Mouse (Mus musculus) ES-Bruce4 (cell line): ENCODE results near the gene BC034090. TPM values are rescaled to one million over a fixed set of nuclear protein-coding genes. Genes with fewer than 3 reads are reported as not detected.
"Not testable (repeated sequence)": the region's sequence is repeated elsewhere in the genome, so short reads cannot be mapped to it uniquely, and the experiment has no call there.

Experiments
- H3K27ac ChIP-seq: 2 replicates; pipeline ENCODE4 v1.5.1; 2012; ENCODE audit warnings: low read length, inconsistent platforms; ENCODE audit not compliant: insufficient read depth
- H3K27me3 ChIP-seq: 2 replicates; pipeline ENCODE4 v1.6.1; 2012; ENCODE audit warnings: mild to moderate bottlenecking, low read length, inconsistent platforms; ENCODE audit not compliant: control insufficient read depth, poor library complexity, insufficient read depth, severe bottlenecking
- H3K36me3 ChIP-seq: 2 replicates; pipeline ENCODE4 v1.6.1; 2012; ENCODE audit warnings: inconsistent platforms, mild to moderate bottlenecking, low read length, moderate library complexity; ENCODE audit not compliant: control insufficient read depth, poor library complexity, insufficient read depth, severe bottlenecking
- H3K4me1 ChIP-seq: one replicate; pipeline ENCODE4 v1.8.1; 2011; ENCODE audit warnings: low read length; ENCODE audit not compliant: control insufficient read depth, insufficient read depth
- H3K4me3 ChIP-seq: 2 replicates; pipeline ENCODE4 v1.5.1; 2011; ENCODE audit warnings: low read depth, mild to moderate bottlenecking, low read length
- H3K9ac ChIP-seq: 2 replicates; pipeline ENCODE4 v1.6.1; 2012; ENCODE audit warnings: low read depth, mild to moderate bottlenecking, inconsistent platforms; ENCODE audit not compliant: poor library complexity, severe bottlenecking
- H3K9me3 ChIP-seq: replicated peaks from 2 replicates; pipeline ENCODE4 v1.6.1; 2012; ENCODE audit warnings: mild to moderate bottlenecking, low read length, inconsistent platforms; ENCODE audit not compliant: control insufficient read depth, poor library complexity, insufficient read depth, severe bottlenecking
- CTCF ChIP-seq: IDR thresholded peaks from one replicate; pipeline ENCODE4 v1.8.1; 2011; ENCODE audit warnings: low read depth, low read length
- EP300 ChIP-seq: IDR thresholded peaks from 2 replicates; pipeline ENCODE4 v1.6.1; 2011; ENCODE audit warnings: low read depth, low read length; ENCODE audit not compliant: insufficient read depth
- POLR2A ChIP-seq: IDR thresholded peaks from one replicate; pipeline ENCODE4 v1.8.1; 2011; ENCODE audit warnings: low read length; ENCODE audit not compliant: insufficient read depth
- polyA plus RNA-seq: library from polyadenylated mRNA; stranded (reverse); fragments of >200 nt; gene quantifications from 2 replicates; pipeline ENCODE4 v1.2.4, GENCODE M21; 2011; ENCODE audit warnings: low read depth; ENCODE audit not compliant: missing spikeins, insufficient read depth, insufficient read length

BC034090 gene
- polyA plus RNA-seq, 1 experiment = 8.4 TPM

DNA sequence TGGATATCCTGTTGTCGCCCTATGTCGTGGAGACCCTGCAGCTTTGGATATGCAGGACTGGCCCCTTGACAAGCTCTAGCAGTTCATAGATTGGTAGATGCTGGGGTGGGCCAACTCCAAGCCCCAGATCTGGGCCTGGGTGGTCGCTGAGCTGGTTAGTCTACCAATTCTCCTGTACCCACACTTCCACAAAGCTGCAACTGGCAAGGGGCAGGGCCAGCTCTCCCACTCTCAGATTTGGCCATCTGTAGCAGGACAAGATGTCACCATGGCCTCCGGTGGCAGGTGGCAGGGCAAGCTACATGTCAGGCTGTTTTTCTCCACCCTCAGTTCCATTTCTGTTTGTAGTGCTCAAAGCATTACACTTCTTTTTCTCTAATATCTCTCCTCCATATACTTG lies 55.6 kb downstream of the BC034090 start:
- no peaks in the 10 kb centered on the region for H3K36me3 ChIP-seq
- TF ChIP-seq CTCF = no peak
- no peak for TF ChIP-seq POLR2A
- no peak for TF ChIP-seq EP300
- no peaks in the 10 kb centered on the region for H3K4me1 ChIP-seq
- no peak overlapping the region for H3K9ac ChIP-seq
- no peak overlapping the region for H3K27ac ChIP-seq
- H3K4me3 ChIP-seq = no peak overlapping the region
- H3K27me3 ChIP-seq = no peaks in the 10 kb centered on the region
- no peaks in the 10 kb centered on the region for H3K9me3 ChIP-seq

DNA sequence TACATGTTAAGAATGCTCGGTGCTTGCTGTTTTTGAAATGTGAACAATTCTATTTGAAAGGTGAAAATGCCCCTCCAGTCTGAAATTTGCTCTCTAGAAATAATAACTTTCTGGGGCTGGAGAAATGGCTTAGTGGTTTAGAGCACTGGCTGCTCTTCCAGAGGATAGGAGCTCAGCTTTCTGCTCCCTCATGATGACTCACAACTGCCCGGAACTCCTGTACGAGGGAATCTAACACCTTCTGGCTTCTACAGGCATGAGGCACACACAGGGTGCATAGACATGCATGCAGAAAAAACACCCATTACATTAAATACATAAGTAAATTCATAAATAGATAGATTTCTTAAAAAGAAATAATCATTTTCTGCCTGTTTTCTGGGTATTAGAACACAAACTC lies 60.1 kb downstream of the BC034090 start:
- peaks cover 6% of the 10 kb centered on the region; the same call in 1 of the 2 replicates for H3K9me3 ChIP-seq
- H3K4me1 ChIP-seq = no peaks in the 10 kb centered on the region
- H3K9ac ChIP-seq = no peak overlapping the region
- H3K36me3 ChIP-seq = no peaks in the 10 kb centered on the region
- H3K27ac ChIP-seq = no peak overlapping the region
- no peak overlapping the region for H3K4me3 ChIP-seq
- no peak for TF ChIP-seq EP300
- no peak for TF ChIP-seq CTCF
- TF ChIP-seq POLR2A = no peak
- no peaks in the 10 kb centered on the region for H3K27me3 ChIP-seq

DNA sequence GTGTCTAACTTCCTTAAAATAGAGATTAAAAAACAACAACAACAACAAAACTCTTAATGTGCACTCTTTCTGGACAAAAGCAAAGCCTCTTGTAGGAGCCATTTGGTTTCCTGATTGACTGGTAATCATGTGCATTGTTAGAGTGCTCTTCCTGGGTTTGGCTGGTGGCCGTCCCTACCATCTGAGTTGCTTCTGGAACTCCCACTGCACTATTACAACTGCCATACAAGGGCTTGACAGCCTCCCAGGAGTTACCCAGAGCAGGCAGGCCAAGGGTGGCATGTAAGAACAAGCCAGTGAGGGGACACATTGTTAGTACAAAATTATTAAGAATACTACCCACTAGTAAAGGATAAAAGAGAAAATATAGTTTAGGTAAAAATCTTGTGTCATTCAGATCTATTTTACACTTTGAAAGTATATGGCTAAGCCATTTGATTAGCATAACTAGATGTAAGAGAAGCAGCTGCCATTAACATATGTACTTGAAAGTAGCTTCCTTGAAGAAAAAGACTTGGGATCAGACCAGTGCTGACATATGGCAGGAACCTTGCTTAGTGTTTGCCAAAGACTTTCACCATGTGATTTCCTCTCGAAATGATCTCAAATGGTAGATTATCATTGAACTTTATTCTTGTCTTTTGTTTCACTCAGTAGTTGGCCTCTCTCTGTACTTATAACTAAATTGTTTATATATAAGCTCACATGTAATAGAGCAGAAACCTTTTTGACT lies 65.9 kb downstream of the BC034090 start:
- Histone ChIP-seq H3K4me1 (no peaks in the 10 kb centered on the region), H3K4me3 (no peak overlapping the region), H3K36me3 (no peaks in the 10 kb centered on the region), H3K9ac (no peak overlapping the region), H3K27me3 (no peaks in the 10 kb centered on the region), H3K9me3 (peaks cover 5% of the 10 kb centered on the region; the same call in 1 of the 2 replicates), H3K27ac (no peak overlapping the region)
- TF ChIP-seq EP300 (no peak), CTCF (no peak)

DNA sequence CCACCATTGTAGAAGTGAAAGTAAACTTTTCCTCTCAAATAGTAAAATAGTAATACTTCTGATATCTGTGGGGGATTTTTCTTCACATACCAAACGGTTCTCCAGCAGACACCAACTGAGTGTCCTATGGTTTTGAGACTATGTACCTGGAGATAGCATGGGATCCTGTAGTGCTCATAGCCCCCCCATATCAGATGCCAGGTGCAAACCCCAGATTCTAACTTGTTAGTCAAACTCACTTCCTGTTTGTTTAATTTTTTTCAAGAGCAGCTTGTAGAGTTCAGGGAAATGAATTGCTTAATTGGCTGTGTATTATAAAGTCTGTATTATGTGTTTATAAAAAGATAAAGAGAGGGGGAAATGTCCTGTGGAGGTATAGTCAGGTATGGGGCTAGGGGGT lies 69.8 kb downstream of the BC034090 start:
- Histone ChIP-seq H3K27me3 (no peaks in the 10 kb centered on the region), H3K4me1 (no peaks in the 10 kb centered on the region), H3K9ac (no peak overlapping the region), H3K27ac (no peak overlapping the region), H3K4me3 (no peak overlapping the region), H3K9me3 (no peaks in the 10 kb centered on the region), H3K36me3 (no peaks in the 10 kb centered on the region)
- TF ChIP-seq POLR2A (no peak), EP300 (no peak), CTCF (no peak)

DNA sequence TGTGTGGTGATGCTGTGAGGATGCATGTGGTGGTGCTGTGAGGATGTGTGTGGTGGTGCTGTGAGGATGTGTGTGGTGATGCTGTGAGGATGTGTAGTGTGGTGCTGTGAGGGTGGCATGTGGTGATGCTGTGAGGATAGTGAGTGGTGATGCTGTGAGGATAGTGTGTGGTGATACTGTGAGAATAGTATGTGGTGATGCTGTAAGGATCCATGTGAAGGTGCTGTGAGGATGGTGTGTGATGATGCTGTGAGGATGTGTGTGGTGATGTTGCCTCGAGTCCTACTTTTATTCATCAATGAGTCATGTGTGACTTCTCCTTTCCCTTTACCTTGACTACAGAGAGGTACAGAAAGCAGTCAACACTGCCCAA lies 70.6 kb downstream of the BC034090 start:
- H3K9me3 ChIP-seq, H3K27ac ChIP-seq, H3K9ac ChIP-seq, H3K4me1 ChIP-seq, H3K36me3 ChIP-seq, H3K4me3 ChIP-seq, H3K27me3 ChIP-seq: not testable (repeated sequence)

DNA sequence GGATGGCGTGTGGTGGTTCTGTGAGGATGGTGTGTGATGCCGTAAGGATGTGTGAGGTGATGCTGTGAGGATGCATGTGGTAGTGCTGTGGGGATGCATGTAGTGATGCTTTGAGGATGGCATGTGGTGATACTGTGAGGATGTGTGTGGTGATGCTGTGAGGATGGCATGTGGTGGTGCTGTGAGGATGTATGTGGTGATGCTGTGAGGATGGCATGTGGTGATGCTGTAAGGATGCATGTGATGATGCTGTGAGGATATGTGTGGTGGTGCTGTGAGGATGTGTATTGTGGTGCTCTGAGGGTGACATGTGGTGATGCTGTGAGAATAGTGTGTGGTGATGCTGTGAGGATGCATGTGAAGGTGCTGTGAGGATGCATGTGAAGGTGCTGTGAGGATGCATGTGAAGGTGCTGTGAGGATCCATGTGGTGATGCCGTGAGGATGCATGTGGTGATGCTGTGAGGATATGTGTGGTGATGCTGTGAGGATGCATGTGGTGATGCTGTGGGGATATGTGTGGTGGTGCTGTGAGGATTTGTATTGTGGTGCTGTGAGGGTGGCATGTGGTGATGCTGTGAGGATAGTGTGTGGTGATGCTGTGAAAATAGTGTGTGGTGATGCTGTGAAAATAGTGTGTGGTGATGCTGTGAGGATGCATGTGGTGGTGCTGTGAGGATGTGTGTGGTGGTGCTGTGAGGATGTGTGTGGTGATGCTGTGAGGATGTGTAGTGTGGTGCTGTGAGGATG lies 71.2 kb downstream of the BC034090 start:
- no peak for TF ChIP-seq EP300
- TF ChIP-seq CTCF = no peak
- TF ChIP-seq POLR2A = no peak
- no peaks in the 10 kb centered on the region for H3K36me3 ChIP-seq
- H3K27me3 ChIP-seq = no peaks in the 10 kb centered on the region
- no peaks in the 10 kb centered on the region for H3K4me1 ChIP-seq
- no peaks in the 10 kb centered on the region for H3K9me3 ChIP-seq
- H3K4me3 ChIP-seq = no peak overlapping the region
- no peak overlapping the region for H3K27ac ChIP-seq
- H3K9ac ChIP-seq = no peak overlapping the region
